Mouse (Mus musculus) hindbrain, embryonic 13.5 days (tissue): ENCODE measurements around the gene Aqr. TPM values are rescaled to one million over a fixed set of nuclear protein-coding genes. Genes with fewer than 3 reads are reported as not detected.

Experiments used
- ATAC-seq: fragments of 200-750 bp; cut with Nextera tagmentation; 2 replicates; pipeline ENCODE4 v1.8.0; 2017; ENCODE audit warnings: moderate TSS enrichment; ENCODE audit not compliant: low FRiP score
- H3K27ac ChIP-seq: fragments of 300-500 bp; sonication (generic); 2 replicates; pipeline ENCODE4 v1.5.1; 2015; ENCODE audit warnings: inconsistent platforms, mild to moderate bottlenecking, moderate library complexity
- H3K27me3 ChIP-seq: fragments of 300-500 bp; sonication (generic); 2 replicates; pipeline ENCODE4 v1.6.1; 2015; ENCODE audit warnings: mild to moderate bottlenecking, inconsistent platforms
- H3K36me3 ChIP-seq: fragments of 300-500 bp; sonication (generic); 2 replicates; pipeline ENCODE4 v1.6.1; 2015; ENCODE audit warnings: mild to moderate bottlenecking, inconsistent platforms
- H3K4me1 ChIP-seq: fragments of 300-500 bp; sonication (generic); replicated peaks from 2 replicates; pipeline ENCODE4 v1.6.1; 2015; ENCODE audit warnings: inconsistent platforms
- H3K4me2 ChIP-seq: fragments of 300-500 bp; sonication (generic); 2 replicates; pipeline ENCODE4 v1.6.1; 2015; ENCODE audit warnings: inconsistent platforms, mild to moderate bottlenecking, moderate library complexity
- H3K4me3 ChIP-seq: fragments of 300-500 bp; sonication (generic); 2 replicates; pipeline ENCODE4 v1.5.1; 2015; ENCODE audit warnings: mild to moderate bottlenecking, inconsistent platforms
- H3K9ac ChIP-seq: fragments of 300-500 bp; sonication (generic); 2 replicates; pipeline ENCODE4 v1.6.1; 2015; ENCODE audit warnings: mild to moderate bottlenecking, inconsistent platforms
- H3K9me3 ChIP-seq: fragments of 300-500 bp; sonication (generic); 2 replicates; pipeline ENCODE4 v1.6.1; 2016; ENCODE audit warnings: inconsistent platforms
- WGBS: fragments of 180-500 bp; shearing (Covaris S2); methylation state at CpG from one replicate; pipeline ENCODE4 v1.1.7; 2015; 5-methylcytosine and 5-hydroxymethylcytosine counted together
- polyA plus RNA-seq: library from polyadenylated mRNA; unstranded; fragments of >200 nt; fragmentation: Nextera tagmentation; extraction: Ambion mirVana; gene quantifications from 2 replicates; pipeline ENCODE4 v1.2.1, GENCODE M21; 2015

Aqr gene
- polyA plus RNA-seq, 1 experiment from 2014 or later = 42.4 TPM

DNA sequence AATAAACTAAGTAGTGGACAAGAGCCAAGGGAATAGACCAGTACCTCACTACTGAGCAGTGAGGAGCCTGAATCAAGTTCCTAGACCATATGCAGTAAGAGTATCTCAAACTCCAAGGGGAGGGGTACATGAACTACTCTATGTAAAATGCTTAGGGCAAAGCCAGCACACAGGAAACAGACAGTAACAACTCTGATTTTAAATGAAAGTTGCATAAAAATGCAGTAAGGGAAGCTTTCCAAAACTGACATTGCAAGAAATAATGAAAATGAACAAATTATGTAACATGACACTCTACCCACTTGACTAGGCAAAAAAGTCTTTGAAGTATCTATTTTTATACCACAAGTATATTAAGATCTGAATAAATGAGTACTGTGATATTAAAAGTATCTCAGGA, 19.0 kb downstream of the Aqr start:
- H3K4me3 ChIP-seq = no peak overlapping the region
- no peak for ATAC-seq
- no peak overlapping the region for H3K9ac ChIP-seq
- H3K9me3 ChIP-seq = no peaks in the 10 kb centered on the region
- H3K36me3 ChIP-seq = peaks cover 61% of the 10 kb centered on the region
- no peak overlapping the region for H3K27ac ChIP-seq
- no peaks in the 10 kb centered on the region for H3K4me1 ChIP-seq
- no peaks in the 10 kb centered on the region for H3K27me3 ChIP-seq
- no peak overlapping the region for H3K4me2 ChIP-seq

DNA sequence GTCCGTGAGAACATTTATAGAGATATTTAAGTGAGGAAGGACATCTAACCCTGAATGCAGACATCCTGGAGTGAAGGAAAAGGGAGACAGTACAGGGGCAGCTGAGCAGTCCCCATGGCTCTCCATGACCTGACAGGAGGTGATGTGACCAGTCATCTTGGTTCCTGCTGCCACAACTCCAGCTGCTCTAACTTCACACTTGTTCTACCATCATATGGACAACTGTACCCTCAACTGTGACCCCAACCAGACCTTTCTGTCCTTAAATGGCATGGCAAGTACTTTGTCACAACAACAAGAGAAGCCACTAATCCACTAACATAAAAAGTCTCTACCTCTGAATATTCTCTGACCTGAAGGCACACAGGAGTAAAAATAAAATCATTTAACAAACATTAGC, 24.8 kb downstream of the Aqr start:
- H3K9ac ChIP-seq = no peak overlapping the region
- 85% methylated on average over 1 of the region's 1 CpGs for WGBS
- H3K27me3 ChIP-seq = no peaks in the 10 kb centered on the region
- H3K9me3 ChIP-seq = no peaks in the 10 kb centered on the region
- no peak overlapping the region for H3K4me3 ChIP-seq
- H3K36me3 ChIP-seq = peaks cover 73% of the 10 kb centered on the region
- H3K27ac ChIP-seq = no peak overlapping the region
- no peak for ATAC-seq
- H3K4me2 ChIP-seq = no peak overlapping the region
- no peaks in the 10 kb centered on the region for H3K4me1 ChIP-seq

DNA sequence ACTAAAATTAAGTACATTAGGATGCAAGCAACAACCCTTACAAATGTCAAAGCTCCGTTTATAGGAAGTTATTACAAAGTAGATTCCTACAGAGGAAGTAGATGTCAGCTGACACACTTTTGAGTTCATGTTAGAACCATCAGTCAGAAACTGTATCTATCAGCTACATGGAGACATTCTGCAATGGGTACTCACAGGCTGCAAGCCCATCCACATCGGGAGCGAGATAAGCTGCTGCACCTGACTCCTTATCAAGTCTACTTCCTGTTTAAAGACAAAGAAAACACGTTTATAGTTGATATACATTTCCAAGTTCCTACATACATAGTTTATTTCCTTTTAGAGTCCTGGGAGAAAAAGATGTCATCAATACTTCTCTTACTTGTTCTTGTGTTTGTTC, 29.5 kb downstream of the Aqr start:
- no peak for ATAC-seq
- WGBS = 92% methylated on average over 4 of the region's 4 CpGs
- no peak overlapping the region for H3K4me3 ChIP-seq
- H3K36me3 ChIP-seq = peaks cover 80% of the 10 kb centered on the region
- H3K27me3 ChIP-seq = no peaks in the 10 kb centered on the region
- H3K9ac ChIP-seq = no peak overlapping the region
- no peak overlapping the region for H3K4me2 ChIP-seq
- H3K4me1 ChIP-seq = no peaks in the 10 kb centered on the region
- H3K9me3 ChIP-seq = no peaks in the 10 kb centered on the region
- H3K27ac ChIP-seq = no peak overlapping the region

DNA sequence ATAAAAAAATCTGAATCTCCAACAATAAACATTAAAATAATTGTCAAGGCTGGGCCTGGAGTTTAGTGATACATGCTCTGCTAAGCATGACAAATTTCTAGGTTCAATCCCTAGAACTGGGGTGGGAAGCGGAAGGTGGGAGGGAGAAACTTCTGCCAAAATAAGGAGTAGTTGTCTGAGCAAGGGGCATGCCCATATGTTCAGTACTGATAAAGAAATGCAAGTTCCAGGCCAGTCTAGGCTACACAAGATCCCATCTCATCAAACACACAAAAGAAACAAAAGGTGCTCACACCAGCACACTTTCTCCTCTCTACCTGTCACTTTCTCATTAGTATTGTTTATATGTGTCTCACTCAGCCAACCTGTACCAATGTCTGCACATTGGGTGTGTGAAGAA, 30.2 kb downstream of the Aqr start:
- Histone ChIP-seq H3K9ac (no peak overlapping the region), H3K36me3 (peaks cover 81% of the 10 kb centered on the region), H3K9me3 (no peaks in the 10 kb centered on the region), H3K4me3 (no peak overlapping the region), H3K4me2 (no peak overlapping the region), H3K4me1 (no peaks in the 10 kb centered on the region), H3K27ac (no peak overlapping the region), H3K27me3 (no peaks in the 10 kb centered on the region)
- ATAC-seq = no peak
- WGBS = 100% methylated on average over 1 of the region's 1 CpGs

DNA sequence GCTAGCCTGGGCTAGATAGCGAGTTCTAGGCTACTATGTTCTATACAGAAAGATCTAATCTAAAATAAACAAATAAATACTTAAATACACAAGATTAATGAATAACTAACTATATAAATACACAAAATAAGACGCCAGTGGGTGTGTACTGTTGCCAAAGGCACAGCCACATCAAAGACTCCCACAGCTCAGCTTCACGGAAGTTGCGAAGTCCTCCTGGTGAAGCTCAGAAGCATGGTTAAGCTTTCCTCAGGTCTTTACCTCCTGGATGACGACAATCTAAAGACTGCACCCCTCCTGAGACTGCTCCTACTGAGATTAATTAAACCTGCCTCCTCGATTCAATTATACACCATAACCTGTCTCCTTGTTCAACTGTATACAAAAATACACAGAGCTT, 33.6 kb downstream of the Aqr start:
- WGBS = 90% methylated on average over 6 of the region's 6 CpGs

DNA sequence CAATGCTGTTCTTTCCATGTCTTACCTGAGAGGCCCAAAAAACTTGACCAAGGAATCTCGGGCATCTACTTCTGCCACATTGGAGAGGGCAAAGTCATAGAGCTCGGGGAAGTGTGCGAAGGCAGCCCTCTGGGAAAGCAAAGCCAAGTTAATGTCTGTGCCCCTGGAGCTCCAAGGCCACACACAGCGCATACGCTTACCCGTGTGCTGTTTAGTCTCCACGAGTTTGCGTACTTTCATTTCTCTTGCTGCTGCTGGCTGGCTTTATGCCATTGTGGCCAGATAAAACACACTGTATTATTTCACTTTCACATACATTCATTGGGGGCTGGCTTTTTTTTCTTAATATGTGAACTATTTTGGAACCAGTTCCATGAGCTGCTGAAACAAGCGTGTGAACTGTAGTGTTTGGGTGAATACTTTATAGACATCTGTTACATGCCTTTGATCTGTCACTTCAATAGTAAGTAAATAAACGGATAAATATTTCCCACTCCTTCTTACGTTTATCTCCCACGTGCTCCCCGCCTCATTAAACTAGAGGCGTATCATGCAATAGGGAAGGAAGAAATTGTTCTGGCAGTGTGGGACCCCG, 39.9 kb downstream of the Aqr start:
- no peaks in the 10 kb centered on the region for H3K9me3 ChIP-seq
- H3K4me3 ChIP-seq = no peak overlapping the region
- H3K27me3 ChIP-seq = no peaks in the 10 kb centered on the region
- ATAC-seq = no peak
- WGBS = 95% methylated on average over 15 of the region's 15 CpGs
- no peak overlapping the region for H3K4me2 ChIP-seq
- peaks cover 79% of the 10 kb centered on the region for H3K36me3 ChIP-seq
- H3K27ac ChIP-seq = no peak overlapping the region
- no peak overlapping the region for H3K9ac ChIP-seq
- no peaks in the 10 kb centered on the region for H3K4me1 ChIP-seq

More for the DNA sequence above, 33.6 kb downstream of the Aqr start:
- ATAC-seq = no peak
- Histone ChIP-seq H3K27ac (no peak overlapping the region), H3K4me2 (no peak overlapping the region), H3K4me3 (no peak overlapping the region), H3K9me3 (no peaks in the 10 kb centered on the region), H3K27me3 (no peaks in the 10 kb centered on the region), H3K4me1 (no peaks in the 10 kb centered on the region), H3K36me3 (peaks cover 85% of the 10 kb centered on the region), H3K9ac (no peak overlapping the region)

DNA sequence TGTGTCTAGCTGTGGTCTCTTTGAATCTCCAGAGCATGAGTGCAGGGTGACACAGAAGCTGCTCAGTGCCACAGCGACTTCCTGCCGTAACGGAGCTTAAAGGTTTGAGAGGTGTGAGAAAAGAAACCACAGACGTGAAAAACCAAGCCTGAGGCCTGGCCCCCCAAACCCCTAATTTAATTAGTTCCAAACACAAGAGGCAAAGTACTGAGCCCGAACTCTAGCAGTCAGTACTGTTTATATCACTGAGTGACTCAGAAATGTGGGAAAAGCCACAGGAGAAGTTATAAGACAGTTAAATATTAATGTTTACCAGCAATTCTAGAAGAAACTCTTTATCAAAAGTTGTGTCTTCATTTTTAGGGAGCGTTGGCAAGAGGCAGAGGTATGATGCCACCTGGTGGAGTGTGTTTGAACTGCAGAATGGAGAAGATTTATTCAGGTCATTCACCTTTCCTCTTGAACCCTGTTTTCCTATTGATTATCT, 41.5 kb downstream of the Aqr start:
- Histone ChIP-seq H3K27ac (no peak overlapping the region), H3K36me3 (peaks cover 81% of the 10 kb centered on the region), H3K4me3 (no peak overlapping the region), H3K27me3 (no peaks in the 10 kb centered on the region), H3K9me3 (no peaks in the 10 kb centered on the region), H3K9ac (no peak overlapping the region), H3K4me1 (no peaks in the 10 kb centered on the region), H3K4me2 (no peak overlapping the region)
- 83% methylated on average over 6 of the region's 6 CpGs for WGBS
- no peak for ATAC-seq

DNA sequence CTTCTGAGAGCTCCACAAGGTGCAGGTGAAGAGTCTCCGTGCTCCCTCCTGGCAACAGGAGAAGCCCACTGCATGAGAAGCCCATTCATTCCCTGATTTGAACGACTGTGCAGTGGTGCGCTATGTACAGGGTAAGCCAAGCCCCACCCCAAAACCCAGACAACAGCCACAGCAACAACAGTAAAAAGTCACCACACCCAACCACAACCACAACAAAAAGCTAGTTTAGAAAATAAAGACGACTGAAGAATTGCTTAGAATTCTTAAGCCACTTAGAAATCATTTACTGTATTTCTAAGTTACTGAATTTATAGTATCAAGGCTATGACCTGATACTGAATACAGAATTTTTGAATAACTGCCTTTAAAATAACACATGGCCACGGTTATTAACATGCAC, 41.9 kb downstream of the Aqr start:
- Histone ChIP-seq H3K9ac (no peak overlapping the region), H3K9me3 (no peaks in the 10 kb centered on the region), H3K36me3 (peaks cover 81% of the 10 kb centered on the region), H3K4me3 (no peak overlapping the region), H3K27ac (no peak overlapping the region), H3K4me1 (no peaks in the 10 kb centered on the region), H3K27me3 (no peaks in the 10 kb centered on the region), H3K4me2 (no peak overlapping the region)
- 97% methylated on average over 5 of the region's 5 CpGs for WGBS
- ATAC-seq = no peak

DNA sequence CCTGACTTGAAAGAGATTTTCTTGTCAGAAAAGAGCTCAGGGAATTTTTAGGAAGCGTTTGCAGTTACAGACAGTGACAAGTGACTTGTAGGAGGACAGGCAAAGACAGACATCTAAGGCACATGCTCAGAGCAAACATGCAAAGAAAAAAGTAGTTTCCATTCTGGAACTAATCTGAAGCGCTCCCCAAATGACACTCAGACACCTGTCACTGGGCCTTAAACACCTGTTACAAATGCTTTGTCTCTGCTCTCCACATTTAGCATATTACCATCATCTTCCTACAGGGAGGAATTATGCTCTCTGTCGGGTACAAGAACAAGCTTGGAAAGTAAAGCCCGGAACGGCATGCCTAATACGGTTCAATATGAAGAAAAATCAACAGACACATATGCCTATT, 43.0 kb downstream of the Aqr start:
- no peaks in the 10 kb centered on the region for H3K4me1 ChIP-seq
- no peak for ATAC-seq

DNA sequence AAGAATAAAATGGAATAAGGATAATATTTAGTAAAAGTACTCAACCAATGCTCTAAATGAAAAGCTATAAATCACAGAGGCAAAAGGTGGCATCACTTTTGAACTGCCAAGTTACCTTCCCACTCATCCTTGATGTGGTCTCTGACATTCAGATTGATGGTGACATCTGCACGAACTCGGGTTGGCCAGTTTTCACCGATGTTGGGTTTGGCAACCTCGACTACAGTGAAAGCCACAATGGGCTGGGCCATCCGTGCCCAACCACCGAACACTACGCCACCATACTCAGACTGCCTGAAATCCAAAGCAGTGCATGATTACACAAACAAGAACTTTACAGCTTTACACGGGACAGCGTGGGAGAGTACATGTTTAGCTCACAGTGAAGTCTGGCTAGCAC, 50.1 kb downstream of the Aqr start:
- H3K4me2 ChIP-seq = no peak overlapping the region
- 96% methylated on average over 9 of the region's 9 CpGs for WGBS
- H3K27ac ChIP-seq = no peak overlapping the region
- H3K9ac ChIP-seq = no peak overlapping the region
- H3K4me1 ChIP-seq = no peaks in the 10 kb centered on the region
- no peaks in the 10 kb centered on the region for H3K9me3 ChIP-seq
- no peaks in the 10 kb centered on the region for H3K27me3 ChIP-seq
- ATAC-seq = no peak
- H3K4me3 ChIP-seq = no peak overlapping the region
- H3K36me3 ChIP-seq = peaks cover 85% of the 10 kb centered on the region

More for the DNA sequence above, 43.0 kb downstream of the Aqr start:
- H3K9ac ChIP-seq = no peak overlapping the region
- whole genome bisulfite sequencing = 94% methylated on average over 6 of the region's 6 CpGs
- no peaks in the 10 kb centered on the region for H3K9me3 ChIP-seq
- H3K27ac ChIP-seq = no peak overlapping the region
- no peak overlapping the region for H3K4me2 ChIP-seq
- peaks cover 83% of the 10 kb centered on the region for H3K36me3 ChIP-seq
- no peak overlapping the region for H3K4me3 ChIP-seq
- no peaks in the 10 kb centered on the region for H3K27me3 ChIP-seq

DNA sequence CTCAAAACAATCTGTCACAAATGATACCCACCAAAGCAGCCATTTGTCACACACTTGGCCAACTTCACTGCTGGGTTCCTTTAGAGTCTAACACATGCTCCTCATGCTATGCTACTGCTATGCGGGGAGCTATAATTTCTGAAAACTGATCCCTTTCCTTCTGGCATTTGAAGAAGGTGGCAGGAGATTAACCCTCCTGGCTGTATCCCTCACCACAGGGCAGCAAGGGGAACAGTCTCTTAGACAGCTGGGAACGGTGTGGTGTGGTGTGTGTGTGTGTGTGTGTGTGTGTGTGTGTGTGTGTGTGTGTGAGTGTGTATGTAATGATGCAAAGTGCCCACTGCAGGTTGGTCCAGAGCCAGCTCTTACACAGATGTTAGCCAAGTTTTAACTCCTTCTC, 51.0 kb downstream of the Aqr start:
- Histone ChIP-seq H3K27me3 (no peaks in the 10 kb centered on the region), H3K36me3 (peaks cover 82% of the 10 kb centered on the region), H3K4me3 (no peak overlapping the region), H3K9me3 (no peaks in the 10 kb centered on the region), H3K4me1 (no peaks in the 10 kb centered on the region), H3K27ac (no peak overlapping the region), H3K9ac (no peak overlapping the region), H3K4me2 (no peak overlapping the region)
- 85% methylated on average over 2 of the region's 2 CpGs for WGBS
- no peak for ATAC-seq

DNA sequence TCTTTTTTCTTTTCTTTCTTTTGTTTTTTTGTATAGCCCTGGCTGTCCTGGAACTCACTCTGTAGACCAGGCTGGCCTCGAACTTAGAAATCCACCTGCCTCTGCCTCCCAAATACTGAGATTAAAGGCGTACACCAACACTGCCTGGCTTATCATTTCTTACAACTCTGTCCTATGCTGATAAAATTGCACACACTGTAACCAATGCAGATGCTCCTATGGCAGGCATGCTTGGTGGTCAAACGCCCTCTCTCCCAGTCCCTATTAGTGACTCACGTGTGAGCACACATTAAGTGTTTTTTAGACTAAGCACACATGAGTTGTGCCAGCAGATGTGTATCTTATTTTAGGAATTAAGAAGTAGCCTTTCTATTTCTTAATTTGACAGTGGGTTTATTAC, 53.5 kb downstream of the Aqr start:
- no peak for ATAC-seq
- peaks cover 82% of the 10 kb centered on the region for H3K36me3 ChIP-seq

DNA sequence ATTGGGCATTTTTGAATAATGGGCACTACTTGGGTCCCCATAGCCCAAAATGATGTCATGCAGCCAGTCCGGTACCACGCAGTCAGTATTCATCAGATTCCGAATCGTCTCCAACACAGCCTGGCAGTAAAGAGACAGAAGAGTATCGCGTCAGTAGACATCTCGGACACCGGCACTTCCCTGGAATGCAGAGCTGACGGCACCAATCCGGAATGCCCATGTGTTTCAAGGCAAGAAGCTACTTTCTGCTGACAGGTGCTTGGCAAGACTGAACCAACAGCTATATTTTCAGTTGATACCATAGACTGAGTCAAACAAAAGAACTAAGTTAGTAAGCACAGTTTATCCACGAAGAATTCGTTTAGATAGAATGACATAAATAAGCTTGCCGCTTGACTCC, 56.2 kb downstream of the Aqr start:
- H3K4me1 ChIP-seq = no peaks in the 10 kb centered on the region
- H3K9me3 ChIP-seq = no peaks in the 10 kb centered on the region
- peaks cover 78% of the 10 kb centered on the region for H3K36me3 ChIP-seq
- no peak overlapping the region for H3K4me2 ChIP-seq
- no peak for ATAC-seq
- no peak overlapping the region for H3K4me3 ChIP-seq
- 95% methylated on average over 13 of the region's 13 CpGs for WGBS
- H3K9ac ChIP-seq = no peak overlapping the region
- no peaks in the 10 kb centered on the region for H3K27me3 ChIP-seq
- no peak overlapping the region for H3K27ac ChIP-seq

More for the DNA sequence above, 53.5 kb downstream of the Aqr start:
- H3K4me1 ChIP-seq = no peaks in the 10 kb centered on the region
- no peaks in the 10 kb centered on the region for H3K27me3 ChIP-seq
- H3K27ac ChIP-seq = no peak overlapping the region
- 93% methylated on average over 4 of the region's 4 CpGs for WGBS
- no peak overlapping the region for H3K4me3 ChIP-seq
- no peaks in the 10 kb centered on the region for H3K9me3 ChIP-seq
- H3K4me2 ChIP-seq = no peak overlapping the region
- H3K9ac ChIP-seq = no peak overlapping the region
